Mouse (Mus musculus): ENCODE data around the gene Aadac.
A peak's percentile ranks its signal among the peaks of the same experiment; 100 is the strongest.

Gene Aadac

GRCm38 (mm10) chr3:60025417-60025816 lies at the start of gene Aadac:
Aadac (plus strand) TSS chr3:60025717.
- DNase-seq: no peak

- DNase-seq: no peak
These were observed 21.9 kb upstream of the Aadac start for GRCm38 (mm10) chr3:60003622-60004021.

GRCm38 (mm10) chr3:60006443-60006842 lies 19.1 kb upstream of the Aadac start, which contains the start of gene Aadacl2:
Aadacl2 (plus strand) TSS chr3:60006743.
- no peak for DNase-seq

GRCm38 (mm10) chr3:60031511-60031910 lies 6.0 kb downstream of the Aadac start:
- DNase-seq: no peak

GRCm38 (mm10) chr3:60046221-60046913 lies 20.9 kb downstream of the Aadac start:
- DNase-seq: no peak

- DNase-seq: no peak
These were observed 27.9 kb downstream of the Aadac start for GRCm38 (mm10) chr3:60053231-60053927.

- DNase-seq: no peak
These were observed 28.4 kb downstream of the Aadac start for GRCm38 (mm10) chr3:60053931-60054330.

GRCm38 (mm10) chr3:60056451-60056850 lies 30.9 kb downstream of the Aadac start:
- DNase-seq: no peak

GRCm38 (mm10) chr3:60057070-60057808 lies 31.7 kb downstream of the Aadac start:
- DNase-seq: peak; percentile 55

- no peak for DNase-seq
These were observed 32.2 kb downstream of the Aadac start for GRCm38 (mm10) chr3:60057809-60058082.

GRCm38 (mm10) chr3:60078883-60079415 lies 53.4 kb downstream of the Aadac start:
- DNase-seq: no peak

GRCm38 (mm10) chr3:60080572-60080971 lies 55.1 kb downstream of the Aadac start:
- no peak for DNase-seq

GRCm38 (mm10) chr3:60081648-60082047 lies 56.1 kb downstream of the Aadac start, which contains the start of gene Sucnr1:
Sucnr1 (plus strand) TSS chr3:60081869.
- no peak for DNase-seq

- DNase-seq: no peak
These were observed 57.2 kb downstream of the Aadac start for GRCm38 (mm10) chr3:60082746-60083145.

- no peak for DNase-seq
These were observed 60.2 kb downstream of the Aadac start for GRCm38 (mm10) chr3:60085729-60086128.

All from cerebellum, adult 11-12 months (tissue).